Mouse (Mus musculus) T-cell, adult 2 months (primary cell): ENCODE measurements around the gene Cd200r4.
A peak's percentile ranks its signal among the peaks of the same experiment; 100 is the strongest.
"Not testable (repeated sequence)": the region's sequence is repeated elsewhere in the genome, so short reads cannot be mapped to it uniquely, and the experiment has no call there.

Experiments
- DNase-seq: peaks from one replicate; pipeline ENCODE4 v3.0.0; 2022; ENCODE audit warnings: low spot score

The Cd200r4 gene

GRCm38 (mm10) chr16:44811544-44811943 is at the start of gene Cd200r4:
TSS of gene Cd200r4 (plus strand) at chr16:44811733.
- peak; percentile 26 for DNase-seq

- DNase-seq = peak; percentile 14
These were observed 49.7 kb upstream of the Cd200r4 start for GRCm38 (mm10) chr16:44761811-44762210.

GRCm38 (mm10) chr16:44765555-44766319 is 45.8 kb upstream of the Cd200r4 start, which contains the start of gene Cd200r1:
TSS of gene Cd200r1 (plus strand) at chr16:44765736.
- DNase-seq = peak; percentile 50

- DNase-seq = no peak
These were observed 45.1 kb upstream of the Cd200r4 start for GRCm38 (mm10) chr16:44766320-44766892.

- DNase-seq = no peak
These were observed 44.0 kb upstream of the Cd200r4 start for GRCm38 (mm10) chr16:44767506-44767905.

- peak; percentile 32 for DNase-seq
These were observed 43.6 kb upstream of the Cd200r4 start for GRCm38 (mm10) chr16:44767967-44768366.

- DNase-seq = no peak
These were observed 39.0 kb upstream of the Cd200r4 start for GRCm38 (mm10) chr16:44772577-44772976.

GRCm38 (mm10) chr16:44773673-44774072 is 37.9 kb upstream of the Cd200r4 start:
- no peak for DNase-seq

- DNase-seq = no peak
These were observed 37.3 kb upstream of the Cd200r4 start for GRCm38 (mm10) chr16:44774201-44774600.

- DNase-seq = peak; percentile 53
These were observed 32.9 kb upstream of the Cd200r4 start for GRCm38 (mm10) chr16:44778538-44779147.

GRCm38 (mm10) chr16:44779494-44779893 is 32.0 kb upstream of the Cd200r4 start:
- DNase-seq = no peak

GRCm38 (mm10) chr16:44780751-44781150 is 30.8 kb upstream of the Cd200r4 start:
- no peak for DNase-seq

- no peak for DNase-seq
These were observed 24.6 kb upstream of the Cd200r4 start for GRCm38 (mm10) chr16:44786934-44787333.

GRCm38 (mm10) chr16:44794416-44794815 is 17.1 kb upstream of the Cd200r4 start:
- DNase-seq = no peak

- no peak for DNase-seq
These were observed 5.6 kb upstream of the Cd200r4 start for GRCm38 (mm10) chr16:44805976-44806375.

GRCm38 (mm10) chr16:44810223-44810622 is 1.3 kb upstream of the Cd200r4 start:
- not testable (repeated sequence) for DNase-seq

GRCm38 (mm10) chr16:44812468-44813065 is 1.0 kb downstream of the Cd200r4 start:
- no peak for DNase-seq

- DNase-seq = no peak
These were observed 6.5 kb downstream of the Cd200r4 start for GRCm38 (mm10) chr16:44818010-44818409.

GRCm38 (mm10) chr16:44820545-44820944 is 9.0 kb downstream of the Cd200r4 start:
- no peak for DNase-seq

- no peak for DNase-seq
These were observed 20.8 kb downstream of the Cd200r4 start for GRCm38 (mm10) chr16:44832286-44832685.

- not testable (repeated sequence) for DNase-seq
These were observed 21.7 kb downstream of the Cd200r4 start for GRCm38 (mm10) chr16:44833189-44833588.

GRCm38 (mm10) chr16:44866797-44867196 is 55.3 kb downstream of the Cd200r4 start, which contains the start of gene Cd200r2:
TSS of gene Cd200r2 (plus strand) at chr16:44867097.
- no peak for DNase-seq

- DNase-seq = no peak
These were observed 63.6 kb downstream of the Cd200r4 start for GRCm38 (mm10) chr16:44875178-44875577.
